8 mouse cellular contexts compared by ENCODE assay signal in genomic region chr12:40036666-40037065, GRCm38 (mm10). TPM values are rescaled to one million over a fixed set of nuclear protein-coding genes. Genes with fewer than 3 reads are reported as not detected.
DNase-seq lines count a peak whose midpoint lies in the region; ATAC-seq and TF ChIP-seq lines count a peak whose summit lies in the region.

No protein-coding gene starts in this region.

- H3K9me3 ChIP-seq in forebrain, embryonic 12.5 days = no peaks in the 10 kb centered on the region
- no peaks in the 10 kb centered on the region for H3K9me3 ChIP-seq in intestine, embryonic 15.5 days
- H3K9me3 ChIP-seq in lung, embryonic 14.5 days (ENCODE audit: low read depth, low read length) = no peaks in the 10 kb centered on the region
- no peaks in the 10 kb centered on the region for H3K9me3 ChIP-seq in neural tube, embryonic 15.5 days (replicated peaks)

- peak; percentile 63 for DNase-seq in CD4-positive, CD25-positive, alpha-beta regulatory T cell, adult 2 months (ENCODE audit: low read depth, low spot score)
- DNase-seq in MN1 (ENCODE audit: low spot score) = peak; percentile 34
- DNase-seq in lung, embryonic 14.5 days = peak; percentile 46
- DNase-seq in gastrocnemius, postnatal 10 days = no peak
- no peak for DNase-seq in cerebellum, postnatal 36 days

- no peak for TF ChIP-seq CTCF in lung, embryonic 14.5 days (IDR thresholded peaks at IDR 0.05; ENCODE audit: low read depth)

- peak overlapping the region; percentile 74; the same call in 1 of the 2 replicates for H3K27ac ChIP-seq in forebrain, embryonic 12.5 days
- H3K27ac ChIP-seq in intestine, embryonic 15.5 days = peak overlapping the region; percentile 88
- peak overlapping the region; percentile 85 for H3K27ac ChIP-seq in lung, embryonic 14.5 days (ENCODE audit: low read depth)
- H3K27ac ChIP-seq in neural tube, embryonic 15.5 days (replicated peaks) = peak overlapping the region; percentile 97

- peak overlapping the region; percentile 61 for H3K9ac ChIP-seq in forebrain, embryonic 12.5 days
- peak overlapping the region; percentile 80 for H3K9ac ChIP-seq in intestine, embryonic 15.5 days
- H3K9ac ChIP-seq in lung, embryonic 14.5 days = peak overlapping the region; percentile 81
- peak overlapping the region; percentile 91 for H3K9ac ChIP-seq in neural tube, embryonic 15.5 days (replicated peaks)

- H3K4me3 ChIP-seq in forebrain, embryonic 12.5 days (replicated peaks) = peak overlapping the region; percentile 88
- H3K4me3 ChIP-seq in intestine, embryonic 15.5 days (replicated peaks) = peak overlapping the region; percentile 86
- peak overlapping the region; percentile 76 for H3K4me3 ChIP-seq in lung, embryonic 14.5 days (ENCODE audit: low read depth, low read length)
- H3K4me3 ChIP-seq in neural tube, embryonic 15.5 days (replicated peaks) = peak overlapping the region; percentile 96

- no peak for ATAC-seq in forebrain, embryonic 12.5 days (ENCODE audit: low FRiP score)
- ATAC-seq in intestine, embryonic 15.5 days = no peak
- no peak for ATAC-seq in lung, embryonic 14.5 days (ENCODE audit: insufficient read depth)
- no peak for ATAC-seq in neural tube, embryonic 15.5 days (ENCODE audit: low FRiP score)

- H3K4me2 ChIP-seq in forebrain, embryonic 12.5 days = peak overlapping the region; percentile 68
- peak overlapping the region; percentile 79 for H3K4me2 ChIP-seq in intestine, embryonic 15.5 days (replicated peaks)
- H3K4me2 ChIP-seq in lung, embryonic 14.5 days = peak overlapping the region; percentile 77
- peak overlapping the region; percentile 70 for H3K4me2 ChIP-seq in neural tube, embryonic 15.5 days

- peaks cover 14% of the 10 kb centered on the region for H3K4me1 ChIP-seq in forebrain, embryonic 12.5 days
- H3K4me1 ChIP-seq in intestine, embryonic 15.5 days (replicated peaks) = no peaks in the 10 kb centered on the region
- H3K4me1 ChIP-seq in lung, embryonic 14.5 days (ENCODE audit: insufficient read depth) = no peaks in the 10 kb centered on the region
- peaks cover 23% of the 10 kb centered on the region for H3K4me1 ChIP-seq in neural tube, embryonic 15.5 days

- 0 out of 2 replicates have a peak, but pooled peaks cover 5% of the 10 kb centered on the region for H3K36me3 ChIP-seq in forebrain, embryonic 12.5 days (replicated peaks)
- no peaks in the 10 kb centered on the region for H3K36me3 ChIP-seq in intestine, embryonic 15.5 days
- no peaks in the 10 kb centered on the region for H3K36me3 ChIP-seq in lung, embryonic 14.5 days (ENCODE audit: insufficient read depth)
- H3K36me3 ChIP-seq in neural tube, embryonic 15.5 days = no peaks in the 10 kb centered on the region

- WGBS in forebrain, embryonic 12.5 days = 3% methylated on average over 11 of the region's 11 CpGs
- under 1% methylated on average over 11 of the region's 11 CpGs for WGBS in intestine, embryonic 15.5 days
- 2% methylated on average over 11 of the region's 11 CpGs for WGBS in lung, embryonic 14.5 days
- WGBS in neural tube, embryonic 15.5 days = under 1% methylated on average over 11 of the region's 11 CpGs

- H3K27me3 ChIP-seq in forebrain, embryonic 12.5 days = 0 out of 2 replicates have a peak, but pooled peaks cover 3% of the 10 kb centered on the region
- no peaks in the 10 kb centered on the region for H3K27me3 ChIP-seq in intestine, embryonic 15.5 days (replicated peaks)
- H3K27me3 ChIP-seq in lung, embryonic 14.5 days (ENCODE audit: insufficient read depth, low read length) = no peaks in the 10 kb centered on the region
- H3K27me3 ChIP-seq in neural tube, embryonic 15.5 days (replicated peaks) = no peaks in the 10 kb centered on the region

RNA-seq across cellular contexts. Expression of gene Arl4a, which starts 1.2 kb away (rescaled TPM):
- polyA plus RNA-seq in forebrain, embryonic 12.5 days (2016; fragmentation: Nextera tagmentation; extraction: Ambion mirVana) = 64.5 and 70.5 TPM in 2 replicates
- polyA plus RNA-seq in intestine, embryonic 15.5 days (2015; fragmentation: Nextera tagmentation; extraction: Ambion mirVana) = 67.9 and 74.1 TPM in 2 replicates
- polyA plus RNA-seq in lung, embryonic 14.5 days (2014; fragmentation: Nextera tagmentation; extraction: Ambion mirVana) = 28.1 and 34.0 TPM in 2 replicates
- 106 and 113 TPM in 2 replicates for polyA plus RNA-seq in neural tube, embryonic 15.5 days (2015; fragmentation: Nextera tagmentation; extraction: Ambion mirVana)
- 10 to 100 TPM; 22.0 to 23.3 TPM for total RNA-seq in gastrocnemius, postnatal 10 days (2021)

Comparison
In these comparisons a context has a peak if more than half of its experiments do, and no peak if none do; other contexts are left out.
1. DNase-seq: peak in CD4-positive, CD25-positive, alpha-beta regulatory T cell, adult 2 months (single experiment), MN1 (single experiment) and lung, embryonic 14.5 days (single experiment); none in gastrocnemius, postnatal 10 days (single experiment) and cerebellum, postnatal 36 days (0 of 2).
2. Peak in every context shown above with its lines, with median percentiles within 50 percentile points of each other: H3K27ac ChIP-seq, H3K4me2 ChIP-seq, H3K4me3 ChIP-seq and H3K9ac ChIP-seq.